In genomic region chr5:43807744-43808696, GRCm38 (mm10) we compare ENCODE assay signal across 7 mouse cellular contexts. TPM values are rescaled to one million over a fixed set of nuclear protein-coding genes. Genes with fewer than 3 reads are reported as not detected.
DNase-seq lines count a peak whose midpoint lies in the region; ATAC-seq and TF ChIP-seq lines count a peak whose summit lies in the region.

No protein-coding gene starts in this region.

- H3K79me2 ChIP-seq in myocyte (ENCODE audit: control insufficient read depth, insufficient read depth), result no peaks in the 10 kb centered on the region

- TF ChIP-seq POLR2A in brain, embryonic 14.5 days (IDR thresholded peaks at IDR 0.05; ENCODE audit: borderline replicate concordance, extremely low read depth, insufficient read depth, insufficient read length, poor library complexity, severe bottlenecking), result peak; percentile 42; the same call in 1 of the 2 replicates
- peak; percentile 76 for TF ChIP-seq POLR2A in myocyte (IDR thresholded peaks at IDR 0.05; ENCODE audit: insufficient read length, low read depth)

- H3K27me3 ChIP-seq in forebrain, embryonic 11.5 days (ENCODE audit: control insufficient read depth, insufficient read depth, low read length), result no peaks in the 10 kb centered on the region
- no peaks in the 10 kb centered on the region for H3K27me3 ChIP-seq in heart, embryonic 15.5 days
- H3K27me3 ChIP-seq in liver, embryonic 11.5 days (replicated peaks; ENCODE audit: control insufficient read depth, insufficient read depth, low read length), result no peaks in the 10 kb centered on the region
- no peaks in the 10 kb centered on the region for H3K27me3 ChIP-seq in myocyte (ENCODE audit: control insufficient read depth, insufficient read depth, insufficient read length)

- ATAC-seq in forebrain, embryonic 11.5 days (replicated peaks; ENCODE audit: low FRiP score), result peak; percentile 95
- ATAC-seq in heart, embryonic 15.5 days (replicated peaks; ENCODE audit: insufficient number of reproducible peaks, insufficient read depth, low FRiP score, low read depth), result peak; percentile 90
- ATAC-seq in liver, embryonic 11.5 days (replicated peaks; ENCODE audit: low FRiP score), result peak; percentile 79

- TF ChIP-seq CTCF in brain, embryonic 14.5 days (IDR thresholded peaks at IDR 0.05; ENCODE audit: borderline replicate concordance, extremely low read depth, insufficient read depth, insufficient read length), result no peak

- H3K4me1 ChIP-seq in forebrain, embryonic 11.5 days (replicated peaks; ENCODE audit: control insufficient read depth, insufficient read depth, low read length), result no peaks in the 10 kb centered on the region
- H3K4me1 ChIP-seq in heart, embryonic 15.5 days (replicated peaks), result peaks cover 3% of the 10 kb centered on the region; the same call in 1 of the 2 replicates
- no peaks in the 10 kb centered on the region for H3K4me1 ChIP-seq in liver, embryonic 11.5 days (replicated peaks; ENCODE audit: control insufficient read depth, insufficient read depth, low read length)

- peak overlapping the region; percentile 48 for H3ac ChIP-seq in myocyte (ENCODE audit: control insufficient read depth, insufficient read length)

- no peaks in the 10 kb centered on the region for H3K9me3 ChIP-seq in forebrain, embryonic 11.5 days (ENCODE audit: control insufficient read depth, low read length)
- H3K9me3 ChIP-seq in heart, embryonic 15.5 days (replicated peaks), result no peaks in the 10 kb centered on the region
- H3K9me3 ChIP-seq in liver, embryonic 11.5 days (ENCODE audit: control insufficient read depth, low read length), result 0 out of 2 replicates have a peak, but pooled peaks cover 2% of the 10 kb centered on the region

- 4% methylated on average over 48 of the region's 48 CpGs for WGBS in forebrain, embryonic 11.5 days
- WGBS in heart, embryonic 15.5 days, result 5% methylated on average over 48 of the region's 48 CpGs
- 5% methylated on average over 48 of the region's 48 CpGs for WGBS in liver, embryonic 11.5 days

- H3K4me2 ChIP-seq in forebrain, embryonic 11.5 days (ENCODE audit: low read depth, low read length, severe bottlenecking), result peak overlapping the region; percentile 53
- peak overlapping the region; percentile 75 for H3K4me2 ChIP-seq in heart, embryonic 15.5 days
- H3K4me2 ChIP-seq in liver, embryonic 11.5 days, result peak overlapping the region; percentile 77
- H3K4me2 ChIP-seq in myocyte (ENCODE audit: low read depth), result peak overlapping the region; percentile 71

- no peaks in the 10 kb centered on the region for H3K36me3 ChIP-seq in forebrain, embryonic 11.5 days (ENCODE audit: control insufficient read depth, insufficient read depth, low read length)
- no peaks in the 10 kb centered on the region for H3K36me3 ChIP-seq in heart, embryonic 15.5 days
- no peaks in the 10 kb centered on the region for H3K36me3 ChIP-seq in liver, embryonic 11.5 days (ENCODE audit: control insufficient read depth, insufficient read depth, low read length)
- H3K36me3 ChIP-seq in myocyte (ENCODE audit: control insufficient read depth, insufficient read depth), result no peaks in the 10 kb centered on the region

- H3K4me3 ChIP-seq in forebrain, embryonic 11.5 days (ENCODE audit: low read depth, low read length), result peak overlapping the region; percentile 33
- peak overlapping the region; percentile 57 for H3K4me3 ChIP-seq in heart, embryonic 15.5 days
- H3K4me3 ChIP-seq in liver, embryonic 11.5 days (ENCODE audit: low read depth, low read length), result peak overlapping the region; percentile 49
- H3K4me3 ChIP-seq in myocyte, result peak overlapping the region; percentile 17

- peak overlapping the region; percentile 51 for H3K9ac ChIP-seq in forebrain, embryonic 11.5 days (ENCODE audit: low read length)
- peak overlapping the region; percentile 72 for H3K9ac ChIP-seq in heart, embryonic 15.5 days
- peak overlapping the region; percentile 54 for H3K9ac ChIP-seq in liver, embryonic 11.5 days (ENCODE audit: low read depth, low read length)

- no peak overlapping the region for H3K27ac ChIP-seq in forebrain, embryonic 11.5 days (ENCODE audit: low read depth, low read length)
- peak overlapping the region; percentile 75 for H3K27ac ChIP-seq in heart, embryonic 15.5 days
- H3K27ac ChIP-seq in liver, embryonic 11.5 days (ENCODE audit: low read depth, low read length), result no peak overlapping the region; the same call in 1 of the 2 replicates

- peak; percentile 97 for DNase-seq in brain, embryonic 14.5 days (ENCODE audit: low read depth)
- peak; percentile 93 for DNase-seq in forebrain, embryonic 11.5 days (ENCODE audit: low spot score)
- DNase-seq in kidney, postnatal 10 days, result peak; percentile 90
- peak; percentile 82 for DNase-seq in liver, embryonic 11.5 days (ENCODE audit: low spot score)
- peak; percentile 74 to 75 for DNase-seq in spleen, postnatal 36 days (ENCODE audit: low spot score in 2 of 2)

TF ChIP-seq in myocyte, 11 proteins besides CTCF, POLR2A, EP300 and RAD21:
- TF ChIP-seq MYOD1 (IDR thresholded peaks at IDR 0.05; ENCODE audit: control insufficient read depth in 1 of 3, insufficient read length in 2 of 3, low read depth in 2 of 3) (peak in 2 of 3 experiments; percentile 64 to 83), E2F4 (IDR thresholded peaks at IDR 0.05; ENCODE audit: insufficient read depth) (peak; percentile 28), MYOG (IDR thresholded peaks at IDR 0.05; ENCODE audit: control insufficient read depth in 1 of 3, insufficient read depth in 1 of 3, insufficient read length in 2 of 3, low read depth in 2 of 3) (peak in 2 of 3 experiments; percentile 64 to 73), POLR2AphosphoS2 (IDR thresholded peaks at IDR 0.05; ENCODE audit: insufficient read length, low read depth) (peak; percentile 71), CEBPB (IDR thresholded peaks at IDR 0.05; ENCODE audit: insufficient read depth, poor library complexity, severe bottlenecking) (no peak), TCF3 (IDR thresholded peaks at IDR 0.05; ENCODE audit: insufficient read length, low read depth) (no peak), USF1 (IDR thresholded peaks at IDR 0.05; ENCODE audit: low read depth) (no peak)
TF ChIP-seq in myocyte: peak in this region for 4.

RNA-seq across cellular contexts. Expression of gene Bst1, which starts 10.7 kb away (rescaled TPM):
- polyA plus RNA-seq in brain, embryonic 14.5 days (2012; rRNA removed), result 0.04 and 0.11 TPM in 2 replicates
- polyA plus RNA-seq in forebrain, embryonic 11.5 days (2014; fragmentation: Nextera tagmentation; extraction: Ambion mirVana), result not detected in 2 replicates
- polyA plus RNA-seq in heart, embryonic 15.5 days (2015; fragmentation: Nextera tagmentation; extraction: Ambion mirVana), result 1.2 and 4.6 TPM in 2 replicates
- 0.36 TPM in 1 of 2 replicates, not detected in the other for polyA plus RNA-seq in liver, embryonic 11.5 days (2014; fragmentation: Nextera tagmentation; extraction: Ambion mirVana)
- polyA plus RNA-seq in myocyte (2012; fragmentation: generic; extraction: Trizol), result not detected

RNA-seq across cellular contexts. Expression of gene Fbxl5, which starts 13.4 kb away (rescaled TPM):
- 51.5 and 53.7 TPM in 2 replicates for polyA plus RNA-seq in brain, embryonic 14.5 days (2012; rRNA removed)
- polyA plus RNA-seq in forebrain, embryonic 11.5 days (2014; fragmentation: Nextera tagmentation; extraction: Ambion mirVana), result 67.5 and 69.1 TPM in 2 replicates
- 42.6 and 47.0 TPM in 2 replicates for polyA plus RNA-seq in heart, embryonic 15.5 days (2015; fragmentation: Nextera tagmentation; extraction: Ambion mirVana)
- 36.5 and 40.3 TPM in 2 replicates for polyA plus RNA-seq in liver, embryonic 11.5 days (2014; fragmentation: Nextera tagmentation; extraction: Ambion mirVana)
- polyA plus RNA-seq in myocyte (2012; fragmentation: generic; extraction: Trizol), result 16.2 TPM
